Mouse (Mus musculus): ENCODE measurements around the gene Sf3b5. TPM values are rescaled to one million over a fixed set of nuclear protein-coding genes. Genes with fewer than 3 reads are reported as not detected.
A peak's percentile ranks its signal among the peaks of the same experiment; 100 is the strongest.

Gene Sf3b5
- 36.4 and 37.2 TPM in 2 replicates for polyA plus RNA-seq (2015; fragmentation: Nextera tagmentation; extraction: Ambion mirVana)

GRCm38 (mm10) chr10:13005043-13005442 lies at the start of gene Sf3b5:
TSS of gene Sf3b5 (plus strand) at chr10:13005343.
- no peak for ATAC-seq (ENCODE audit: low FRiP score, low read depth)
- Histone ChIP-seq H3K27me3 (no peaks in the 10 kb centered on the region), H3K9ac (no peak within 1 kb of the TSS), H3K36me3 (peaks cover under 1% of the 10 kb centered on the region; the same call in 1 of the 2 replicates), H3K27ac (no peak within 1 kb of the TSS), H3K9me3 (no peaks in the 10 kb centered on the region), H3K4me1 (peaks cover 11% of the 10 kb centered on the region), H3K4me3 (no peak within 1 kb of the TSS), H3K4me2 (replicated peaks) (no peak within 1 kb of the TSS)
- WGBS, result 91% methylated on average over 3 of the region's 3 CpGs

GRCm38 (mm10) chr10:12955831-12956230 lies 49.3 kb upstream of the Sf3b5 start:
- no peak for ATAC-seq (ENCODE audit: low FRiP score, low read depth)
- 51% methylated on average over 1 of the region's 1 CpGs for WGBS
- no peaks in the 10 kb centered on the region for H3K4me1 ChIP-seq

GRCm38 (mm10) chr10:12957271-12957670 lies 47.9 kb upstream of the Sf3b5 start:
- no peak for ATAC-seq (ENCODE audit: low FRiP score, low read depth)
- H3K9me3 ChIP-seq, result no peaks in the 10 kb centered on the region
- H3K36me3 ChIP-seq, result no peaks in the 10 kb centered on the region
- WGBS, result 83% methylated on average over 4 of the region's 4 CpGs
- no peak overlapping the region for H3K4me2 ChIP-seq (replicated peaks)
- no peak overlapping the region for H3K9ac ChIP-seq
- no peak overlapping the region for H3K27ac ChIP-seq
- H3K27me3 ChIP-seq, result peaks cover 2% of the 10 kb centered on the region; the same call in 1 of the 2 replicates
- no peak overlapping the region for H3K4me3 ChIP-seq
- no peaks in the 10 kb centered on the region for H3K4me1 ChIP-seq

More at GRCm38 (mm10) chr10:12955831-12956230, 49.3 kb upstream of the Sf3b5 start:
- Histone ChIP-seq H3K27ac (no peak overlapping the region), H3K27me3 (no peaks in the 10 kb centered on the region), H3K4me3 (no peak overlapping the region), H3K9me3 (no peaks in the 10 kb centered on the region), H3K4me2 (replicated peaks) (no peak overlapping the region), H3K36me3 (no peaks in the 10 kb centered on the region), H3K9ac (no peak overlapping the region)

GRCm38 (mm10) chr10:12961546-12961945 lies 43.6 kb upstream of the Sf3b5 start:
- Histone ChIP-seq H3K4me1 (peaks cover 4% of the 10 kb centered on the region; the same call in 1 of the 2 replicates), H3K27me3 (peaks cover 7% of the 10 kb centered on the region; the same call in 1 of the 2 replicates), H3K27ac (no peak overlapping the region), H3K36me3 (no peaks in the 10 kb centered on the region), H3K9me3 (no peaks in the 10 kb centered on the region), H3K9ac (no peak overlapping the region), H3K4me2 (replicated peaks) (no peak overlapping the region), H3K4me3 (no peak overlapping the region)
- ATAC-seq (ENCODE audit: low FRiP score, low read depth), result no peak
- 86% methylated on average over 8 of the region's 8 CpGs for WGBS

- ATAC-seq (ENCODE audit: low FRiP score, low read depth), result no peak
- no peak overlapping the region for H3K4me3 ChIP-seq
- peaks cover 7% of the 10 kb centered on the region; the same call in 1 of the 2 replicates for H3K27me3 ChIP-seq
- no peak overlapping the region for H3K4me2 ChIP-seq (replicated peaks)
- no peaks in the 10 kb centered on the region for H3K9me3 ChIP-seq
- H3K36me3 ChIP-seq, result no peaks in the 10 kb centered on the region
- H3K9ac ChIP-seq, result no peak overlapping the region
- no peak overlapping the region for H3K27ac ChIP-seq
- peaks cover 4% of the 10 kb centered on the region; the same call in 1 of the 2 replicates for H3K4me1 ChIP-seq
Observed at GRCm38 (mm10) chr10:12962238-12962637, 42.9 kb upstream of the Sf3b5 start.

DNA sequence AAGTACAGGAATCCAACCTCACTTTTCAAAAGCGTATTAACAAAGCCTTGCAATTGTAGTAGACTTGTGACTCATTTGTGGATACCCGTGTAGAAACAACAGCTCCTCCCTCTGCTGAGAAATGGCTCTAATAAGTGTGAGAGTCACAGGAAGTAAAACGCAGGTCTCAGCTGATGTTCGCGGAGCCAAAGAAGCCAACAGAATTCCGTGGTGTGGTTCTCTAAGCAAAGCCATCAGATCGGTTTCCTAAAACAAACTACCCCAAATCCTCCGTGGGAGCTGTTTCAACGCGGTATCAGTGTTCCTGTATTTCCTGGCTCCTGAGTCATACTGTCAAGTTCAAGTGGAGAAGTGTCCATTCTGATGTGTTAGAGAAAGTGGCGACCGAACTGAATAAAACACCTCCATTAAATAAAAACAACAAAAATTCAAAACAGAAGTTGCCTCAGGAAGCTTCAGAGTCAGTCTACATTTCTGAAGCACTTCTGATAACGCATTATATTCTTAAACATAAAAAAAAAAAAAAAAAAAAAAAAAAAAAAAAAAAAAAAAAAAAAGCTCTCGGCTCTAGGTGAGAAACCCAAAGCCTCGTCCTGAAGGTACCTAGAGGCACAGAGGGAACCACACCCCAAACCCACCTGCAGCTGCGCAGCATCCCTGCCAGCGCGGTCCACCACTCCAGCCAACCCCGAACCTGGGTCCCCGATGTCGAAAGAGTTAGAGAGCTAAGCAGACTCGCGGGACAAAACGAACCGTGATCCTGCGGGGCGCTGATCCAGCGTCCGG lies 41.6 kb upstream of the Sf3b5 start:
- peaks cover 4% of the 10 kb centered on the region; the same call in 1 of the 2 replicates for H3K4me1 ChIP-seq
- no peaks in the 10 kb centered on the region for H3K9me3 ChIP-seq
- ATAC-seq (ENCODE audit: low FRiP score, low read depth), result peak; percentile 63
- H3K27me3 ChIP-seq, result peaks cover 7% of the 10 kb centered on the region; the same call in 1 of the 2 replicates
- 5% methylated on average over 29 of the region's 29 CpGs for WGBS
- peak overlapping the region; percentile 80 for H3K4me2 ChIP-seq (replicated peaks)
- peak overlapping the region; percentile 73 for H3K9ac ChIP-seq
- H3K4me3 ChIP-seq, result peak overlapping the region; percentile 74
- no peak overlapping the region for H3K27ac ChIP-seq
- no peaks in the 10 kb centered on the region for H3K36me3 ChIP-seq

GRCm38 (mm10) chr10:12964151-12965075 lies 40.7 kb upstream of the Sf3b5 start, which contains the start of gene Stx11:
TSS of gene Stx11 (minus strand) at chr10:12964298.
- peak; percentile 89 for ATAC-seq (ENCODE audit: low FRiP score, low read depth)
- Histone ChIP-seq H3K36me3 (no peaks in the 10 kb centered on the region), H3K9ac (peak within 1 kb of the TSS; percentile 73), H3K4me2 (replicated peaks) (peak within 1 kb of the TSS; percentile 80), H3K4me1 (peaks cover 4% of the 10 kb centered on the region; the same call in 1 of the 2 replicates), H3K27me3 (peaks cover 7% of the 10 kb centered on the region; the same call in 1 of the 2 replicates), H3K9me3 (no peaks in the 10 kb centered on the region), H3K27ac (no peak within 1 kb of the TSS), H3K4me3 (peak within 1 kb of the TSS; percentile 74)
- 3% methylated on average over 54 of the region's 56 CpGs for WGBS

- Histone ChIP-seq H3K4me1 (peaks cover 4% of the 10 kb centered on the region; the same call in 1 of the 2 replicates), H3K9me3 (no peaks in the 10 kb centered on the region), H3K9ac (no peak overlapping the region), H3K36me3 (no peaks in the 10 kb centered on the region), H3K27ac (no peak overlapping the region), H3K27me3 (peaks cover 7% of the 10 kb centered on the region; the same call in 1 of the 2 replicates), H3K4me3 (no peak overlapping the region), H3K4me2 (replicated peaks) (no peak overlapping the region)
- no peak for ATAC-seq (ENCODE audit: low FRiP score, low read depth)
- 58% methylated on average over 5 of the region's 5 CpGs for WGBS
Observed at GRCm38 (mm10) chr10:12965669-12966180, 39.4 kb upstream of the Sf3b5 start.

DNA sequence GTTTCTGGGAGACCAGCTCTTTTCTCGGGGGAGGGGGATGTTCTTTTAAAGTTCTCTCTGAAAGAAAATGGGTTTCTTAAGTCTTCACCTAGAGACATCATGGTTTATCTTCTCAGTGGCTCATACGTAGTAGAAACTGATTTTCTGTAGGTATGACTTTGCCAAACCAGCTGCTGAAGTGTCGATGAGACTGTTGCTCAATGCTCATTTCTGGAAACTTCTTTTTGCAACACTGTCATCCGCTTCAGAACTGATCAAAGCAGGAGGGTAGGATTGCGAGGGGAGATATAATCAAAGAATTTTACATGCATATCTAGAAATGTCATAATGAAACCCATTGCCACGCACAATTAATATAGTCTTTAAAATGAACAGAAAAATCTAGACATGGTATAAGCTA lies 30.6 kb upstream of the Sf3b5 start:
- Histone ChIP-seq H3K27me3 (no peaks in the 10 kb centered on the region), H3K36me3 (no peaks in the 10 kb centered on the region), H3K27ac (no peak overlapping the region), H3K9ac (no peak overlapping the region), H3K4me2 (replicated peaks) (no peak overlapping the region), H3K9me3 (no peaks in the 10 kb centered on the region), H3K4me1 (no peaks in the 10 kb centered on the region), H3K4me3 (no peak overlapping the region)
- ATAC-seq (ENCODE audit: low FRiP score, low read depth), result no peak
- 91% methylated on average over 6 of the region's 6 CpGs for WGBS

- H3K9ac ChIP-seq, result no peak overlapping the region
- no peaks in the 10 kb centered on the region for H3K27me3 ChIP-seq
- 89% methylated on average over 3 of the region's 3 CpGs for WGBS
- no peaks in the 10 kb centered on the region for H3K9me3 ChIP-seq
- H3K4me1 ChIP-seq, result no peaks in the 10 kb centered on the region
- H3K27ac ChIP-seq, result no peak overlapping the region
- H3K4me3 ChIP-seq, result no peak overlapping the region
- no peaks in the 10 kb centered on the region for H3K36me3 ChIP-seq
- no peak overlapping the region for H3K4me2 ChIP-seq (replicated peaks)
- no peak for ATAC-seq (ENCODE audit: low FRiP score, low read depth)
Observed at GRCm38 (mm10) chr10:12975461-12975860, 29.7 kb upstream of the Sf3b5 start.

GRCm38 (mm10) chr10:12975957-12976356 lies 29.2 kb upstream of the Sf3b5 start:
- WGBS, result 84% methylated on average over 7 of the region's 7 CpGs
- H3K27me3 ChIP-seq, result no peaks in the 10 kb centered on the region
- ATAC-seq (ENCODE audit: low FRiP score, low read depth), result no peak
- H3K27ac ChIP-seq, result no peak overlapping the region
- H3K4me2 ChIP-seq (replicated peaks), result no peak overlapping the region
- H3K9ac ChIP-seq, result no peak overlapping the region
- no peak overlapping the region for H3K4me3 ChIP-seq
- no peaks in the 10 kb centered on the region for H3K36me3 ChIP-seq
- no peaks in the 10 kb centered on the region for H3K9me3 ChIP-seq
- H3K4me1 ChIP-seq, result no peaks in the 10 kb centered on the region
